Mouse (Mus musculus): Measurements from ENCODE around the gene Aplf.

The Aplf gene

DNA sequence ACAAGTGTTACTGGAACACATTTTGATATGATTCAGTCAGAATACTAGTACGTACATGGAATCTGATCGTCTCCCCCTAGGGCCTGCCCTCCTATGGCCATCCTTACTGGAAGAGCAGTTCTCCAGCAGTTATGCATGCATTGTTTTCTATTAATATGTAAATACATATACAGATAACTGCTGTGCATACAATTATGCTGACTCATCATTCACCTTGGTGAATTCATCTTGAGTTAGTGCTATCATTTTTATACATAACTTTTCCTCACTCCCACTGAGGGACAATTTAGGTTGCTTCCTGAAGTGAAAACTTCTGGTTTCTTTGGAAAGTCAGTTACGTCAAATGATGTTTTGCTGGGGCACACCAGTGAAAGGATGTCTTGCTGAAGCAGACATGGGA lies 48.8 kb downstream of the Aplf start:
- DNase-seq, result no peak

DNA sequence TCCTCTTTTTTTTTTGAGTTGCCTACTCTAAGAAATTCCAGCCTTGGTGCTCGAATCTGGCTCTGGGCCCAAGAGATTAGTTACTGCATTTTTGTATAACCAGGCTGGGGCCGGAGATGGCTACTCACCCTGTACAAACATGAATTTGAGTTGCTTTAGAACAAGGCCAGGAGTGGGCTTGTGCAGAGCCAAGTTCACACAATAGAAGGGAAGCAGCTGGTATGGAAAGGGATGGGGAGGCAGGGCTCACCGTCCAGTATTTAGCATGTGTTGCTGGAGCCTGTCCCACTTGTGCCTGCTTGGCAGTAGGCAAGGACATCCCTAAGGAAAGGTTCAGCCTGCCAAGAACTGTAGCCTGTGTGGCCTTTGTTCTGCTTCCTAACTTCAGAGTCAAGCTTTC lies 50.7 kb downstream of the Aplf start:
- peak; percentile 19 to 31 for DNase-seq

DNA sequence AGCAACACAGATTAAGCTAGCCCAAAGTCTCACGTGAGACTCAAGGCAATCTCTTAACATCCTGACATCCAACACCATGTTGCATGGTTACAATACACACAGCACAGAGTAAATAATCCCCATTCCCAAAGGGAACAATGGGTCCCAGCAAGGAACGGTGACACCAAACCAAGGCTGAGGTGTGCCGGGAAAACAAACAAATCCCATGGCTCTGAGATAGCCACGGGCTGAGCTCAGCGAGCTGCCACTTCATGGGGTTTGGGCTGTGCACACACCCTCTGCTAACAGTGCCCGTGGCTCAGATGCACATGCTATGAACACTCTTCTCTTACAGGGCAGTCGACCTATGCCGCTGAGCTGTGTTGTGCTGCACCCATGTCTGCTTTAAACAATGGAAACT lies 54.0 kb downstream of the Aplf start:
- no peak for DNase-seq

DNA sequence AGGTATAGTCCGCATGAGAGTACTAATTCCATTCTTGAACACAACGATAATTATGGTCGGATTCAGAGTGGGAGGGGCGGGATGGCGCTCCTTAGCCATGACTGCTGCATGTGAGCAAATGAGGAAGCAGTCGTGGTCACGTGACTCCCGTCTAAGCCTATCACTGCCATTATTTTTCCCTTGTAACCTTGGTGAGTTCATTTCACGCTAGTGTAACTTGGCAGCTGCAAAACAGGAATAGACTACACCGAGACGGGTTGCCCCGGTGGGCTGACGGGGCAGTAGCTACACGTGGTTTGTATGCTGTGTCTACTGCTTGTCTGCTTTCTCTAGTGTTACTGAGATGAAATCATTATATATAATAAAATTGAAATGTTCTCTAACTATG lies 56.3 kb downstream of the Aplf start:
- no peak for DNase-seq

DNA sequence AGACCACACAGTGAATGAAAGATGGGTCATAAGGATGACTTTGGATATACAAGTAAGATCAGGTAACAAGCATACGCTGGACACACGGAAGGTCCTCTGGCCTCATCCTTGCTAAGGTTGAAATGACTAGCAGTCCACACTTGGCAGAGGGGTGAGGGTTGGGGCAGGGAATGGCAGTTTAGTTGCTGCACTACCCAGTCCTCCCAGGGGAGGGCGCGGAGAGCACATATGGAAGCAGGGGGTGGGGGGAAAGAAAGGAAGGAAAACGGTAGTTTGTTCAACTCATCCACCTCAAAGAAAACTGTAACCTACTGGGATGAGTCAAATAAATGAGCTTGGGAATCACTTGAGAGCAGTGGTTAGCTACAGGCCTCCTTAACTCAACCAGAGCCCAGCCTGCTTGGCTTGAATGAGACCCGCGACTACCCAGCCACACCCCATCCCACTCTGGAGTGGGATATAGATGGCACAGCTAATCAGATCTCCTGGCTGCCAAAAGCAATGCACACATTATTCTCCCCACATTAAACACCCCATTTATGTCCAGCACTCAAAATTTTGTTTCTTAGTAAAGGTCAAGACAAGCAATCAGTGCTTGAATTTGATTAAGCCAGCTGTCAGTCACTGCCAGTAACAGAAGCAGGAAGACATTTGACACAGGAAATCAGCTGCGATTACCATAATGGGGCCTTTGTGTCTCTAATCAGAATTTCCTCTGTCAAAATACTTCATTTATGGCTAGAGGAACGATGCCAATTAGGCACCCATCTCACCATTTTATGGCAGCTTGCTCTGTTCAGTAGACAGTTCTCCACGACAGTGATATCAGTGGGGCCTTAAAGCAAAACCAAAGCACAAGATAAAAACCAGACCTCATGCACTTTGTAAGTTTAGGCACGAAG lies 56.9 kb downstream of the Aplf start:
- DNase-seq, result peak; percentile 21 to 82

DNA sequence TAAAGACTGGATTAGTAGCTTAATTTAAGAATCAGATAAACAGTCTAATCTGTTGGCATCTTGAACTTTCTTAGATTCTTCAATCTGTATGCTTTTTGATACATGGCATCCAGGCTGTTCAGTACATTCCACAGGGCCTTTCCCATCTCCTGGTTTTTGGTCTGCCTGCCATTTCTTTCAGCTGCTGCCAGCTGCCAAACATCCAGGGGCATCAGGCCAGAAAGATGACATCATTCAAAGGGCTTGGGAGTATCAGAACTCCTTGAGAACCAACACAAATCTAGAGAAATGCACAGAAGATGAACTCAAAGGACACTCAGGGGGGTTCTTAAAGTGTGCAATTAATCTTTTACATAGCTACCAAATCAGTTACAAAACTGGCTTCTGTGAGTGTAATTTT lies 72.2 kb downstream of the Aplf start:
- peak; percentile 21 to 23 for DNase-seq

DNA sequence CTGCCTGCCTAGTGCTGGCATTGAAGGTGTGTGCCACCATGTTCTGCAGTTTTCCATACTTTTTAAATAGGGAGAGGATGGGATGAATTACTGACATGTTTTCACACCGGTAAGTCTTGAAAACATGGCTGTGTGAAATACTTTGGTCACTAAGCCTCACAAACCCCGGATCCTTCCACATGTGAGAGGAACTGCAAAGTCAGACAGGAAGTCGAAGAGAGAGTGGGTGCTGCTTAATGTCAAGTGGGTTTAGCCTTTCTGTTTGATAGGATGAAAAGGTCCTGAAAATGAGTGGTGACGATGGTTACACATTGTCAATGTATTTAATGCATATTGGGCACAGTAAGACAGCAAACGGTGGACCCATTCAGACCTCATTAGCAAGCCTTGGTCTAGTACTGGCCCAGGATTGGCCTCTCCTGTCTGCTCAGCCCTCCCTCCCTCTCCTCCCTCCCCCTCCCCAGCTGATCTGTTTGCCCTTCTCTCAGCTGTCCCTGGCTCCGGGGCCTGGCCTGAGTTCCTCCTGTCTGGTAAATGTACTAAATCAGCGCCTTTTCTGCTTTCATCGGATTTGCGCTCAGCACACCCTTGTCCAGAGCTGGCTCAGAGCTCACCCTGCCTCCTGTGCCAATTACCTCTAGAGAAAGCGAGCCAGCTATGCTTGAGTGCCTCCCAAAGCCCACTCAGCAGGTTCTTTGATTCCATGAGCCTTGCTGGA lies 74.7 kb downstream of the Aplf start:
- DNase-seq, result peak; percentile 76 to 87

DNA sequence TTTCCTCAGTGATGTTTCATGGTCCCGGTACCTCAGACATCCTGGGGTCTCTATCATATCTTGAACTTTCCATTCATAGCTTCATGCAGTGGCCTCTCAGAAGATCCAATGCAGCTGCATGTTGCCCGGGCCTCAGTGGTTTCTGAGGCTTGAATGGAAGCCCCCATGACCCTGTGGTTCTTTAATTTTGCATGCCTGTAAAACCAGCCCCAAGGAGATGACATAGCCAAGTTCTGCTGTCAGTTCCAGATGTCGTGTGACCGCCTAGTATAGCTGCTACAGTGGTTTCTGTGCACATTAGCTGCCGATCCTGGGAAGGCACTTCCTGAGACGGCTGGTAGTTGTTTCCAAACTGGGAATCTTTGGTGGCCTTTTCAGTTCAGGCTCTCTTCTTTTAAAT lies 77.8 kb downstream of the Aplf start:
- no peak for DNase-seq

DNA sequence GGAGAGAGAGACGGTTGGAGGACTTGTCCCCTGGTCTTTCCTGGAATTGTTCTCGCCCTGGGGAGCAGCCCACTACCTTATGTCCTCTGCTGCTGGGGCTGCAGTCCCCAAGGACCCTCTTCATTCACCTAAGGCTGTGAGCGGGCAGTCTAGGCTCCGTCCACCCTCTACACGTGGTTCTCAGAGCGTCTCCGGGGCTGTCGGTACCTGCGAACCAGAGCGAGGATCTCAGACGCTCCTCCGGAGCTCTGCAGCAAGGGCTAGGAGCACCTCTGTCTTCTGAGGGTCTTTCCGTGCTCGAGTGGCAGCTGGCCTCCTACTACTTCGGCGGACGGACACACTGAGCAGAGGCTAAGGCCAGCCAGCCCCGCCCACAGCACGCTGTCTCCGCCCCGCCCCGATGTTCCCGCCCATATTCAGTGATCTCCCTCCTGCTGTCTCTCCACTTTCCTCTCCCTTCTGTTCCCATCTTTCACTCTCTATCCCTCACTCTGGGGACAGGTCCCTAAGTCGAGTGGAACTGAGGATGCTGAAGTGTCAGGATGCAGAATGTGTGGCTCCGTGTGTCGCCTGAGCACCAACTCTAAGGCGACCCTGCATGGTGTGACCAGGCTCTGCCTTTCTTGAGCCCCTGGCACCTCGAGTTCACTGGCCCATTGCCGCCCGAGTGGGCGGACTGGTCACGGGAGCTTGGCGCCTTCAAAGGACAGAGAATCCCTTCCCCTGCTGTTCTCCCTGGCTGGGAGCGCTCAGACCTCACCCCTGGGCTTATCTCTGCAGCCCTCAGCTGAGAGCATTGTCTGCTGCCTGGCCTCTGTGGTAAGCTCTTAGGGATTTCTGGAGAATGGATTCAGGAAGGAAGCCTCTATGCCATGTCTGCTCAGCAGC lies 81.4 kb downstream of the Aplf start, which contains the start of gene Prokr1:
Gene Prokr1, minus strand, starts transcription at position 350 of the 888 bp plus-strand sequence.
- DNase-seq, result peak; percentile 47 to 81

DNA sequence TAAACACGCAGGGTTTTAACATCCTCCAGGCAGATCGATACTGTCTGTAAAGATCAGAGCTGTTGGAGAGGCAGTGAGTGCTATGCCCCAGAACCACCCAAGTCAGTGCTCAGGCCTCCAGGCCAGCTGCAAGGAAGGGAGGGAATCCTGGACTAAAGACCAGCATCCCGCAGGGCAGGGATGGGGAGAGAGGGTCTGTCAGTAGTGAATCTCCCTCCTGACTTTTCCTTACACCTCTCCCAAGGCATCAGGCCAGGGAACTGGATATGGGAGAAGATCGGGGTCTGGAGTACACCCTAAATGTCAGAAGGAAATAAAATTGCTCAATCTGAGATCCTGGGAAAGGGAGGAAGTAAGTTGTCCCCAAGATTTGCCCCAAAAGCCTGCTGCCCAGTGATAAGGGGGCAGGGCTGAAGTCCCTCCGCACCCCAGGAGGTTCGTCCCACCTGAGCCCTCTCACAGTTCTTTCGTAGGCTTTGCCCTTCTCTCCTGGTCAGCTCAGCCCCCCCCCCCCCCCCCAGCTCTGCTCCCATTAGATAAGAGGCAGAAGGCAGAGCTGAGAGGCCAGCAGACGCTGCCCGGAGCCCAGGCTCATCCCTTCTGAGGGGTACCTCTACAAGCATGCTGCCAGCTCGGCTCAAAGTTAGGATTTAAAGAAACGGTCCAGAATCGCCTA lies 82.1 kb downstream of the Aplf start:
- DNase-seq, result no peak

DNA sequence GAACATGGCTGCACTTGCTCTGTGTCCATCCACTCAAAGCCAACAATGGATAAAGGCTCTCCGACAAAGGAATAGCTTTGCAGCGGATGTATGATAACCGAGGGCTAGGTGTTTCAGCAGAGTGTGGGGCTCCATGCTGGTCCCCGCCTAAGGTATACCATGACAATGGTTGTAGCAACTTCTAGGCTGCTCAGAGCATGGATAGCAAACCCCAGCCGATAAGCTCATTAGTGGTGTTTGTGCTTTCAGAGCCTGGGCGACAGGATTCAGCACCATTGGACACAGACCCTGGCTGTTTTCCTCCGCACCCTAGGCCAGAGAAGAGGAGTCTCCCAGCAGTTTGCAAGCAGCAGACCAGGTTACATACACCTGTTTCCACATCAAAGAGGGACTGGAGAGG lies 88.0 kb downstream of the Aplf start:
- no peak for DNase-seq

DNA sequence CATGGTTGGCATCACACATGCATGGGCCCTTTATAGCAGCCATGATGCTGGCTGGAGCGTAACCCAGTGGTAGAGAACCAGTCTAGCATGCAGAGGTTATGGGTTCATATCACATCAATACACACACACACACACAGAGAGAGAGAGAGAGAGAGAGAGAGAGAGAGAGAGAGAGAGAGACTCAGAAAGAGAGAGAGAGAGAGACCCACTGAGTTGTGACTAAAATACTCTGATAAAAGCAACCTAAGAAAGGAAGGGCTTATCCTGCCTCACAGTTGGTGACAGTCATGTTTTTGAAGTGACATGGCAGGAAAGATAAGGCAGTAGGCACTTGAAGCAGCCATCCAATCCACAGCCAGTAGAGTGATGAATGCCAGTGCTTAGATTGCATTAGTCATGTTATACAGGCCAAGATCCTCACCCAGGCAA lies 88.8 kb downstream of the Aplf start:
- no peak for DNase-seq

DNA sequence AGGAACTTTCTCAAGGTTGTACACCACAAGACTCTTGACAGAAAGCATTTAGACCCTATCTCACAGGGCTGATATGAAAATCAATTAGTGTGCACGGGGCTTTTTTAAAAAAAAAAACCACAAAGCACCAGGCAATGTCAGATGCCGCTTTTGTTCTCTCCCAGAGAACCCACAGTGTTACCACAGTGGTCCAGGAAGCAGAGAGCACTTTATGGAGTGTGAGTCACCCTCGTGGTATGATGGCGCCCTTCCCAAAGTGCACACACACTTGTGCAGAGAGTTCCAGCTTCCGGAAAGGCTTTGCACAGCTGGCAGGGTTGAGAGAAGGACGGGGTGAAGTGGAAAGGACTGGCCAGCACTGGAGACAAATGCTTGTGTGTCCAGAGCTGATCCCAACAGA lies 89.5 kb downstream of the Aplf start:
- peak in 1 of 2 experiments; percentile 14 for DNase-seq

DNA sequence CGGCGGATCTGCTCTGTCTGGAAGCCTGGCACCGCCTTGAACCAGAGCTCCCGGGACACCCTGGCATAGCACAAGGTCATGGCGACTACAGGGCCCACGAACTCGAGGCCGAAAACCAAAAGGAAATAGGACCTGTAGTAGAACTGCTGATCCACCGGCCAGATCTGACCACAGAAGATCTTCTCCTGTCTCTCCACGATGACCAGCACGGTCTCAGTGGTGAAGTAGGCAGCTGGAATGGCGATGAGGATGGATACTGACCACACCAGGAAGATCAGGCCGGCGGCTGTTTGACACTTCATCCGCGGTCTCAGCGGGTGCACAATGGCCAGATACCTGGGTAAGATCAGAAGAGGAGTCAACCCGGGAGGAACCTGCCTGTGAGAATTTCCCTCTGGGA lies 90.4 kb downstream of the Aplf start:
- no peak for DNase-seq

DNA sequence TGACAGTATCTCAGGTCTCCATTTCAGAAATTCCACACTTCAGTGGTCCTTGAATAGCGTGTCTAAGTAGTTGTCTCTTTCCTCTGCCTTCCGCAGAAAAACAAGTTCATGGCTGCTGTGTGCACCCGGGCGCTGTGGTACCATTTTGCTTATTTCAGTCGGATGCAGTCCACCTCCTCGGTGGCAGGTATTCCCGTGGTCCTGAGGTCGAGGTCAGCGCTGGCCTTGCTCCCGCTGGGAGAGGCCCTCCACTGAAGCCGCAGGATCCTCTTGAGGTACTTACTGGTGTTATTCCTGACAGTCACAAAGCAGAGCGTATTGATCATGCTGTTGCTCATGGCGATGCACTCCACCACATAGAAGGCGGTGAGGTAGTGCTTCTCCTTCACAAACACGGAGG lies 90.9 kb downstream of the Aplf start:
- DNase-seq, result no peak
